Mouse (Mus musculus) midbrain, embryonic 12.5 days (tissue): ENCODE data around the gene Vps33b. TPM values are rescaled to one million over a fixed set of nuclear protein-coding genes. Genes with fewer than 3 reads are reported as not detected.

Experiments used
- ATAC-seq: fragments of 200-750 bp; cut with Nextera tagmentation; 2 replicates; pipeline ENCODE4 v1.8.0; 2017; ENCODE audit warnings: low read depth, moderate TSS enrichment, moderate library complexity; ENCODE audit not compliant: low FRiP score
- H3K27ac ChIP-seq: fragments of 300-500 bp; sonication (generic); replicated peaks from 2 replicates; pipeline ENCODE4 v1.5.1; 2016; ENCODE audit warnings: mild to moderate bottlenecking
- H3K27me3 ChIP-seq: fragments of 300-500 bp; sonication (generic); 2 replicates; pipeline ENCODE4 v1.6.1; 2016; ENCODE audit warnings: mild to moderate bottlenecking
- H3K36me3 ChIP-seq: fragments of 300-500 bp; sonication (generic); 2 replicates; pipeline ENCODE4 v1.6.1; 2016
- H3K4me1 ChIP-seq: fragments of 300-500 bp; sonication (generic); 2 replicates; pipeline ENCODE4 v1.6.1; 2016
- H3K4me2 ChIP-seq: fragments of 300-500 bp; sonication (generic); replicated peaks from 2 replicates; pipeline ENCODE4 v1.6.1; 2016; ENCODE audit warnings: mild to moderate bottlenecking, moderate library complexity
- H3K4me3 ChIP-seq: fragments of 300-500 bp; sonication (generic); 2 replicates; pipeline ENCODE4 v1.5.1; 2016; ENCODE audit warnings: mild to moderate bottlenecking
- H3K9ac ChIP-seq: fragments of 300-500 bp; sonication (generic); replicated peaks from 2 replicates; pipeline ENCODE4 v1.6.1; 2016; ENCODE audit warnings: mild to moderate bottlenecking, moderate library complexity
- H3K9me3 ChIP-seq: fragments of 300-500 bp; sonication (generic); 2 replicates; pipeline ENCODE4 v1.6.1; 2016; ENCODE audit warnings: mild to moderate bottlenecking
- WGBS: fragments of 180-500 bp; shearing (Covaris S2); methylation state at CpG from one replicate; pipeline ENCODE4 v1.1.7; 2016; 5-methylcytosine and 5-hydroxymethylcytosine counted together
- polyA plus RNA-seq: library from polyadenylated mRNA; unstranded; fragments of >200 nt; fragmentation: Nextera tagmentation; extraction: Ambion mirVana; gene quantifications from 2 replicates; pipeline ENCODE4 v1.2.1, GENCODE M21; 2016

The Vps33b gene
- polyA plus RNA-seq, 1 experiment from 2014 or later: 18.5 TPM

- Histone ChIP-seq H3K9ac (0 out of 2 replicates have a peak overlapping the region, but pooled peaks have one; percentile 28), H3K4me2 (0 out of 2 replicates have a peak overlapping the region, but pooled peaks have one; percentile 4), H3K27ac (no peak overlapping the region), H3K27me3 (no peaks in the 10 kb centered on the region), H3K9me3 (no peaks in the 10 kb centered on the region), H3K4me3 (0 out of 2 replicates have a peak overlapping the region, but pooled peaks have one; percentile 2), H3K4me1 (peaks cover 24% of the 10 kb centered on the region), H3K36me3 (peaks cover 27% of the 10 kb centered on the region)
- WGBS: 73% methylated on average over 3 of the region's 3 CpGs
- ATAC-seq: no peak
Measured at GRCm38 (mm10) chr7:80297041-80297440, 27.6 kb downstream of the Vps33b start.

- H3K9me3 ChIP-seq: no peaks in the 10 kb centered on the region
- no peak overlapping the region for H3K4me3 ChIP-seq
- H3K4me2 ChIP-seq: no peak overlapping the region
- WGBS: 96% methylated on average over 4 of the region's 4 CpGs
- peaks cover 40% of the 10 kb centered on the region for H3K36me3 ChIP-seq
- no peak overlapping the region for H3K27ac ChIP-seq
- H3K4me1 ChIP-seq: peaks cover 24% of the 10 kb centered on the region
- no peaks in the 10 kb centered on the region for H3K27me3 ChIP-seq
- no peak for ATAC-seq
- H3K9ac ChIP-seq: no peak overlapping the region
Measured at GRCm38 (mm10) chr7:80298754-80299153, 29.3 kb downstream of the Vps33b start.

GRCm38 (mm10) chr7:80299568-80299967, 30.1 kb downstream of the Vps33b start:
- no peak for ATAC-seq
- WGBS: 98% methylated on average over 3 of the region's 3 CpGs

GRCm38 (mm10) chr7:80301522-80301921, 32.1 kb downstream of the Vps33b start:
- peaks cover 66% of the 10 kb centered on the region for H3K36me3 ChIP-seq

More at GRCm38 (mm10) chr7:80299568-80299967, 30.1 kb downstream of the Vps33b start:
- Histone ChIP-seq H3K4me1 (peaks cover 24% of the 10 kb centered on the region), H3K4me3 (no peak overlapping the region), H3K27me3 (no peaks in the 10 kb centered on the region), H3K9ac (no peak overlapping the region), H3K9me3 (no peaks in the 10 kb centered on the region), H3K36me3 (peaks cover 48% of the 10 kb centered on the region), H3K4me2 (no peak overlapping the region), H3K27ac (no peak overlapping the region)

GRCm38 (mm10) chr7:80307766-80308165, 38.3 kb downstream of the Vps33b start:
- no peaks in the 10 kb centered on the region for H3K27me3 ChIP-seq
- no peaks in the 10 kb centered on the region for H3K9me3 ChIP-seq
- H3K9ac ChIP-seq: no peak overlapping the region
- H3K4me1 ChIP-seq: no peaks in the 10 kb centered on the region
- peaks cover 94% of the 10 kb centered on the region for H3K36me3 ChIP-seq
- no peak overlapping the region for H3K4me2 ChIP-seq
- no peak overlapping the region for H3K27ac ChIP-seq
- no peak for ATAC-seq
- whole genome bisulfite sequencing: 87% methylated on average over 3 of the region's 3 CpGs
- no peak overlapping the region for H3K4me3 ChIP-seq

More at GRCm38 (mm10) chr7:80301522-80301921, 32.1 kb downstream of the Vps33b start:
- H3K27me3 ChIP-seq: no peaks in the 10 kb centered on the region
- peaks cover 17% of the 10 kb centered on the region for H3K4me1 ChIP-seq
- 87% methylated on average over 2 of the region's 2 CpGs for WGBS
- H3K9me3 ChIP-seq: no peaks in the 10 kb centered on the region
- H3K9ac ChIP-seq: no peak overlapping the region
- no peak overlapping the region for H3K4me2 ChIP-seq
- no peak overlapping the region for H3K4me3 ChIP-seq
- ATAC-seq: no peak
- no peak overlapping the region for H3K27ac ChIP-seq

GRCm38 (mm10) chr7:80310771-80311170, 41.3 kb downstream of the Vps33b start:
- no peak overlapping the region for H3K4me3 ChIP-seq
- no peaks in the 10 kb centered on the region for H3K4me1 ChIP-seq
- no peak overlapping the region for H3K4me2 ChIP-seq
- WGBS: 87% methylated on average over 7 of the region's 7 CpGs
- no peaks in the 10 kb centered on the region for H3K27me3 ChIP-seq
- no peak overlapping the region for H3K27ac ChIP-seq
- H3K9ac ChIP-seq: no peak overlapping the region
- peaks cover 93% of the 10 kb centered on the region for H3K36me3 ChIP-seq
- no peaks in the 10 kb centered on the region for H3K9me3 ChIP-seq
- no peak for ATAC-seq

- H3K4me2 ChIP-seq: no peak overlapping the region
- H3K27me3 ChIP-seq: no peaks in the 10 kb centered on the region
- no peaks in the 10 kb centered on the region for H3K4me1 ChIP-seq
- peaks cover 78% of the 10 kb centered on the region for H3K36me3 ChIP-seq
- no peak overlapping the region for H3K27ac ChIP-seq
- ATAC-seq: no peak
- WGBS: 91% methylated on average over 2 of the region's 2 CpGs
- no peaks in the 10 kb centered on the region for H3K9me3 ChIP-seq
- no peak overlapping the region for H3K9ac ChIP-seq
- H3K4me3 ChIP-seq: no peak overlapping the region
Measured at GRCm38 (mm10) chr7:80315733-80316132, 46.3 kb downstream of the Vps33b start.

- H3K9ac ChIP-seq: no peak overlapping the region
- H3K36me3 ChIP-seq: peaks cover 71% of the 10 kb centered on the region
- no peak for ATAC-seq
- 74% methylated on average over 1 of the region's 1 CpGs for WGBS
- peaks cover 6% of the 10 kb centered on the region; the same call in 1 of the 2 replicates for H3K4me1 ChIP-seq
- H3K27me3 ChIP-seq: no peaks in the 10 kb centered on the region
- H3K4me2 ChIP-seq: no peak overlapping the region
- H3K9me3 ChIP-seq: no peaks in the 10 kb centered on the region
- H3K27ac ChIP-seq: no peak overlapping the region
- no peak overlapping the region for H3K4me3 ChIP-seq
Measured at GRCm38 (mm10) chr7:80317439-80318115, 48.1 kb downstream of the Vps33b start.

- Histone ChIP-seq H3K9me3 (no peaks in the 10 kb centered on the region), H3K4me2 (no peak overlapping the region), H3K4me1 (peaks cover 15% of the 10 kb centered on the region), H3K4me3 (no peak overlapping the region), H3K36me3 (peaks cover 60% of the 10 kb centered on the region), H3K9ac (0 out of 2 replicates have a peak overlapping the region, but pooled peaks have one; percentile 8), H3K27ac (no peak overlapping the region), H3K27me3 (no peaks in the 10 kb centered on the region)
- ATAC-seq: no peak
- 99% methylated on average over 4 of the region's 4 CpGs for WGBS
Measured at GRCm38 (mm10) chr7:80318670-80319069, 49.2 kb downstream of the Vps33b start.

- H3K4me1 ChIP-seq: peaks cover 15% of the 10 kb centered on the region
- no peaks in the 10 kb centered on the region for H3K27me3 ChIP-seq
- H3K27ac ChIP-seq: no peak overlapping the region
- WGBS: 85% methylated on average over 19 of the region's 19 CpGs
- H3K9me3 ChIP-seq: no peaks in the 10 kb centered on the region
- no peak overlapping the region for H3K4me3 ChIP-seq
- H3K36me3 ChIP-seq: peaks cover 48% of the 10 kb centered on the region
- no peak overlapping the region for H3K9ac ChIP-seq
- no peak overlapping the region for H3K4me2 ChIP-seq
- ATAC-seq: no peak
Measured at GRCm38 (mm10) chr7:80319846-80320496, 50.5 kb downstream of the Vps33b start.

GRCm38 (mm10) chr7:80323336-80323735, 53.9 kb downstream of the Vps33b start:
- peak overlapping the region; percentile 81 for H3K4me2 ChIP-seq
- no peaks in the 10 kb centered on the region for H3K9me3 ChIP-seq
- H3K4me1 ChIP-seq: peaks cover 15% of the 10 kb centered on the region
- WGBS: 23% methylated on average over 8 of the region's 8 CpGs
- peaks cover 67% of the 10 kb centered on the region for H3K36me3 ChIP-seq
- 0 out of 2 replicates have a peak overlapping the region, but pooled peaks have one; percentile 80 for H3K27ac ChIP-seq
- no peaks in the 10 kb centered on the region for H3K27me3 ChIP-seq
- no peak for ATAC-seq
- H3K4me3 ChIP-seq: peak overlapping the region; percentile 61
- H3K9ac ChIP-seq: peak overlapping the region; percentile 63
